30 mouse cellular contexts compared by ENCODE assay signal in the genomic region with DNA sequence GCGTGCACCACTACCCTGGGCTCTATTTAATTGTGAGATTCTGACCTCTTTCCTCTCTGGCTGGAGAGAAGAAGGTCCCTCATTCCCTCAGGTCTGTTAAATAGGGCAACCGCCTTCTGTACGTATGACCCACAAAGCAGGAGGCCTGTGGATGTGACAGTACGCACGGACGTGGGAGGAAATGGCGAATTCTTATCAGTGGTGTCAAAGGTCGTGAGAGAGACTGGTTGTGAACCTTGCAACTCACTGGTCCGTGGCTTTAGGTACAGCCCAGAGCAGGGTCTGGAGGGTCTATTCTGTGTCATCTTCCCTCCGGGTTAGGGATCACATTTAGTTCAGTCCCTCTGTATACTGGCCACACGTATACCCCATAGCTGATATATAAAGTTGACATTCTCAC. TPM values are rescaled to one million over a fixed set of nuclear protein-coding genes. Genes with fewer than 3 reads are reported as not detected.
DNase-seq lines count a peak whose midpoint lies in the region; ATAC-seq and TF ChIP-seq lines count a peak whose summit lies in the region.
"Had no signal": no experiment of that assay in that cellular context is flagged by ENCODE, and none has a peak within 500 bp of the region (broad histone marks: within the 10 kb centered on the region; RNA-seq: fewer than 3 reads in every experiment).

No protein-coding gene starts in this region.

- H3K27me3 ChIP-seq in heart, embryonic 14.5 days (ENCODE audit: control insufficient read depth, insufficient read depth, low read length): no peaks in the 10 kb centered on the region
- H3K27me3 ChIP-seq in intestine, embryonic 15.5 days (replicated peaks): no peaks in the 10 kb centered on the region
- H3K27me3 ChIP-seq in intestine, postnatal 0 days (replicated peaks; ENCODE audit: control insufficient read depth, insufficient read depth, low read length): no peaks in the 10 kb centered on the region
- no peaks in the 10 kb centered on the region for H3K27me3 ChIP-seq in small intestine, adult 2 months (ENCODE audit: control insufficient read depth, insufficient read depth, low read length)
- H3K27me3 ChIP-seq: CH12.LX; embryonic facial prominence, embryonic 12.5 days; hindbrain, embryonic 15.5 days; neural tube, embryonic 15.5 days; Patski had no signal

- ATAC-seq in heart, embryonic 14.5 days (ENCODE audit: insufficient number of reproducible peaks, insufficient read depth, low FRiP score, low read depth): no peak
- ATAC-seq in intestine, embryonic 15.5 days: no peak
- ATAC-seq in intestine, postnatal 0 days: no peak
- ATAC-seq: Patski had no signal

- TF ChIP-seq CTCF in intestine, postnatal 0 days (IDR thresholded peaks at IDR 0.05; ENCODE audit: low read depth): no peak
- TF ChIP-seq CTCF in small intestine, adult 2 months (IDR thresholded peaks at IDR 0.05; ENCODE audit: extremely low read depth, insufficient read length, insufficient replicate concordance, low read depth, low read length): no peak

- no peaks in the 10 kb centered on the region for H3K9me3 ChIP-seq in heart, embryonic 14.5 days (ENCODE audit: control insufficient read depth, low read length)
- H3K9me3 ChIP-seq in intestine, embryonic 15.5 days: no peaks in the 10 kb centered on the region
- H3K9me3 ChIP-seq in intestine, postnatal 0 days (ENCODE audit: control insufficient read depth): no peaks in the 10 kb centered on the region
- H3K9me3 ChIP-seq: embryonic facial prominence, embryonic 12.5 days; forebrain, embryonic 12.5 days; G1E; hindbrain, embryonic 15.5 days; neural tube, embryonic 15.5 days had no signal

- H3K9ac ChIP-seq in heart, embryonic 14.5 days (ENCODE audit: low read length): no peak overlapping the region
- H3K9ac ChIP-seq in intestine, embryonic 15.5 days: no peak overlapping the region
- no peak overlapping the region for H3K9ac ChIP-seq in intestine, postnatal 0 days (ENCODE audit: low read depth, low read length)
- H3K9ac ChIP-seq: embryonic facial prominence, embryonic 12.5 days; forebrain, embryonic 12.5 days; hindbrain, embryonic 15.5 days; neural tube, embryonic 15.5 days had no signal

- H3K4me3 ChIP-seq in heart, embryonic 14.5 days (ENCODE audit: control insufficient read depth in 1 of 2, insufficient read depth in 1 of 2, low read depth in 1 of 2, low read length in 2 of 2): no peak overlapping the region
- H3K4me3 ChIP-seq in intestine, embryonic 15.5 days (replicated peaks): no peak overlapping the region
- H3K4me3 ChIP-seq in intestine, postnatal 0 days (ENCODE audit: low read depth, low read length): no peak overlapping the region
- H3K4me3 ChIP-seq in small intestine, adult 2 months (ENCODE audit: low read depth, low read length): no peak overlapping the region
- H3K4me3 ChIP-seq: embryonic facial prominence, embryonic 12.5 days; forebrain, embryonic 12.5 days; hindbrain, embryonic 15.5 days; layer of hippocampus, adult 2 months; neural tube, embryonic 15.5 days had no signal

- no peak for DNase-seq in heart, adult 18-20 months
- DNase-seq in right cerebral cortex, adult 18-20 months: no peak
- DNase-seq in T-cell, adult 2 months (ENCODE audit: low spot score): no peak
- DNase-seq: adrenal gland, adult 2 months; B cell, adult 2 months; cerebellum, adult 18-20 months; cerebellum, postnatal 14 days; gastrocnemius, postnatal 25 days; kidney, postnatal 25 days; lung, adult 2 months; lung, postnatal 14 days; right cerebral cortex, postnatal 14 days; spleen, adult 18-20 months; thymus, postnatal 36 days had no signal

- H3K4me2 ChIP-seq in heart, embryonic 14.5 days (ENCODE audit: low read length): no peak overlapping the region
- H3K4me2 ChIP-seq in intestine, embryonic 15.5 days (replicated peaks): no peak overlapping the region
- 0 out of 2 replicates have a peak overlapping the region, but pooled peaks have one; percentile 2 for H3K4me2 ChIP-seq in intestine, postnatal 0 days (replicated peaks; ENCODE audit: low read depth)
- H3K4me2 ChIP-seq: embryonic facial prominence, embryonic 12.5 days; forebrain, embryonic 12.5 days; hindbrain, embryonic 15.5 days; midbrain, embryonic 11.5 days; neural tube, embryonic 15.5 days had no signal

- 57% methylated on average over 11 of the region's 11 CpGs for WGBS in heart, embryonic 14.5 days
- whole genome bisulfite sequencing in intestine, embryonic 15.5 days: 52% methylated on average over 11 of the region's 11 CpGs
- WGBS in intestine, postnatal 0 days: 38% methylated on average over 11 of the region's 11 CpGs
- 36% methylated on average over 11 of the region's 11 CpGs for WGBS in small intestine, adult 2 months

- H3K4me1 ChIP-seq in heart, embryonic 14.5 days (ENCODE audit: control insufficient read depth in 2 of 2, insufficient read depth in 2 of 2, low read length in 2 of 2): peaks cover 51 to 70% of the 10 kb centered on the region in 2 experiments
- H3K4me1 ChIP-seq in intestine, embryonic 15.5 days (replicated peaks): peaks cover 51% of the 10 kb centered on the region
- H3K4me1 ChIP-seq in intestine, postnatal 0 days (replicated peaks; ENCODE audit: control insufficient read depth, insufficient read depth, low read length): peaks cover 18% of the 10 kb centered on the region
- peaks cover 56% of the 10 kb centered on the region for H3K4me1 ChIP-seq in small intestine, adult 2 months (ENCODE audit: control insufficient read depth, insufficient read depth, insufficient read length, low read length)

- no peak for TF ChIP-seq POLR2A in small intestine, adult 2 months (IDR thresholded peaks at IDR 0.05; ENCODE audit: low read depth, low read length)

- no peaks in the 10 kb centered on the region for H3K36me3 ChIP-seq in heart, embryonic 14.5 days (ENCODE audit: control insufficient read depth, insufficient read depth, low read length)
- H3K36me3 ChIP-seq in intestine, embryonic 15.5 days: no peaks in the 10 kb centered on the region
- H3K36me3 ChIP-seq in intestine, postnatal 0 days (ENCODE audit: control insufficient read depth, insufficient read depth): peaks cover 5% of the 10 kb centered on the region; the same call in 1 of the 2 replicates
- H3K36me3 ChIP-seq in small intestine, adult 2 months (ENCODE audit: control insufficient read depth, insufficient read depth, low read length): peaks cover 11% of the 10 kb centered on the region
- H3K36me3 ChIP-seq: embryonic facial prominence, embryonic 12.5 days; forebrain, embryonic 12.5 days; G1E; hindbrain, embryonic 15.5 days; neural tube, embryonic 15.5 days had no signal

- H3K27ac ChIP-seq in heart, embryonic 14.5 days (replicated peaks in 1 of 2; ENCODE audit: control insufficient read depth in 1 of 2, insufficient read depth in 1 of 2, low read depth in 2 of 2, low read length in 2 of 2): peak overlapping the region; percentile 69 to 75; a peak in 3 of 4 replicates
- peak overlapping the region; percentile 63; the same call in 1 of the 2 replicates for H3K27ac ChIP-seq in intestine, embryonic 15.5 days
- H3K27ac ChIP-seq in intestine, postnatal 0 days (ENCODE audit: low read depth, low read length): peak overlapping the region; percentile 55
- H3K27ac ChIP-seq in small intestine, adult 2 months (ENCODE audit: insufficient read depth, low read depth, low read length): peak overlapping the region; percentile 52; the same call in 1 of the 2 replicates
- H3K27ac ChIP-seq: embryonic facial prominence, embryonic 12.5 days; forebrain, embryonic 12.5 days; hindbrain, embryonic 15.5 days; layer of hippocampus, adult 2 months; neural tube, embryonic 15.5 days had no signal

RNA-seq across cellular contexts. Expression of a gene that starts 8.3 kb away (rescaled TPM):
- polyA plus RNA-seq in heart, embryonic 14.5 days (2014; fragmentation: Nextera tagmentation; extraction: Ambion mirVana): 0.72 and 0.92 TPM in 2 replicates
- not detected for total RNA-seq in heart, adult 18-20 months (2021)
- 0.28 and 0.38 TPM in 2 replicates for polyA plus RNA-seq in intestine, embryonic 15.5 days (2015; fragmentation: Nextera tagmentation; extraction: Ambion mirVana)
- 0.35 and 0.77 TPM in 2 replicates for polyA plus RNA-seq in intestine, postnatal 0 days (2015; fragmentation: Nextera tagmentation; extraction: Ambion mirVana)
- polyA plus RNA-seq in small intestine, adult 2 months (2012; rRNA removed): 0.08 TPM in 1 of 2 replicates, not detected in the other
- total RNA-seq: adrenal gland, adult 2 months; CH12.LX; G1E; gastrocnemius, postnatal 25 days; layer of hippocampus, adult 2 months; layer of hippocampus, postnatal 25 days; left cerebral cortex, postnatal 10 days had no signal
- polyA plus RNA-seq: G1E had no signal

RNA-seq across cellular contexts. Expression of a gene that starts 9.1 kb away (rescaled TPM):
- polyA plus RNA-seq in heart, embryonic 14.5 days (2014; fragmentation: Nextera tagmentation; extraction: Ambion mirVana): 0.47 and 0.76 TPM in 2 replicates
- 1 to 10 TPM; 1.3 to 2.1 TPM for total RNA-seq in heart, adult 18-20 months (2021)
- polyA plus RNA-seq in intestine, embryonic 15.5 days (2015; fragmentation: Nextera tagmentation; extraction: Ambion mirVana): 3.1 and 3.7 TPM in 2 replicates
- 6.1 and 7.7 TPM in 2 replicates for polyA plus RNA-seq in intestine, postnatal 0 days (2015; fragmentation: Nextera tagmentation; extraction: Ambion mirVana)
- 21.8 and 27.3 TPM in 2 replicates for polyA plus RNA-seq in small intestine, adult 2 months (2012; rRNA removed)
- total RNA-seq: CH12.LX had no signal

RNA-seq across cellular contexts. Expression of a gene that starts 45.1 kb away (rescaled TPM):
- polyA plus RNA-seq in heart, embryonic 14.5 days (2014; fragmentation: Nextera tagmentation; extraction: Ambion mirVana): 2.4 and 2.9 TPM in 2 replicates
- total RNA-seq in heart, adult 18-20 months (2021): under 1 TPM in 1 of 2 experiments, not detected in 1; 0.42 TPM
- polyA plus RNA-seq in intestine, embryonic 15.5 days (2015; fragmentation: Nextera tagmentation; extraction: Ambion mirVana): 2.0 and 2.3 TPM in 2 replicates
- 2.7 and 3.3 TPM in 2 replicates for polyA plus RNA-seq in intestine, postnatal 0 days (2015; fragmentation: Nextera tagmentation; extraction: Ambion mirVana)
- polyA plus RNA-seq in small intestine, adult 2 months (2012; rRNA removed): 2.1 and 2.5 TPM in 2 replicates
- total RNA-seq: G1E; left cerebral cortex, postnatal 10 days; midbrain, postnatal 0 days had no signal

RNA-seq across cellular contexts. Expression of a gene that starts 56.6 kb away (rescaled TPM):
- 16.2 and 16.8 TPM in 2 replicates for polyA plus RNA-seq in heart, embryonic 14.5 days (2014; fragmentation: Nextera tagmentation; extraction: Ambion mirVana)
- 10 to 100 TPM; 10.2 to 10.4 TPM for total RNA-seq in heart, adult 18-20 months (2021)
- polyA plus RNA-seq in intestine, embryonic 15.5 days (2015; fragmentation: Nextera tagmentation; extraction: Ambion mirVana): 20.4 and 21.9 TPM in 2 replicates
- 8.3 and 9.2 TPM in 2 replicates for polyA plus RNA-seq in intestine, postnatal 0 days (2015; fragmentation: Nextera tagmentation; extraction: Ambion mirVana)
- polyA plus RNA-seq in small intestine, adult 2 months (2012; rRNA removed): 6.2 and 13.3 TPM in 2 replicates

RNA-seq across cellular contexts. Expression of a gene that starts 59.3 kb away (rescaled TPM):
- polyA plus RNA-seq in heart, embryonic 14.5 days (2014; fragmentation: Nextera tagmentation; extraction: Ambion mirVana): 466 and 469 TPM in 2 replicates
- 10 to 100 TPM; 83.3 to 87.1 TPM for total RNA-seq in heart, adult 18-20 months (2021)
- 394 and 407 TPM in 2 replicates for polyA plus RNA-seq in intestine, embryonic 15.5 days (2015; fragmentation: Nextera tagmentation; extraction: Ambion mirVana)
- polyA plus RNA-seq in intestine, postnatal 0 days (2015; fragmentation: Nextera tagmentation; extraction: Ambion mirVana): 175 and 180 TPM in 2 replicates
- polyA plus RNA-seq in small intestine, adult 2 months (2012; rRNA removed): 49.9 and 54.9 TPM in 2 replicates
